ENCODE assay signal across 9 mouse cellular contexts in the genomic region with DNA sequence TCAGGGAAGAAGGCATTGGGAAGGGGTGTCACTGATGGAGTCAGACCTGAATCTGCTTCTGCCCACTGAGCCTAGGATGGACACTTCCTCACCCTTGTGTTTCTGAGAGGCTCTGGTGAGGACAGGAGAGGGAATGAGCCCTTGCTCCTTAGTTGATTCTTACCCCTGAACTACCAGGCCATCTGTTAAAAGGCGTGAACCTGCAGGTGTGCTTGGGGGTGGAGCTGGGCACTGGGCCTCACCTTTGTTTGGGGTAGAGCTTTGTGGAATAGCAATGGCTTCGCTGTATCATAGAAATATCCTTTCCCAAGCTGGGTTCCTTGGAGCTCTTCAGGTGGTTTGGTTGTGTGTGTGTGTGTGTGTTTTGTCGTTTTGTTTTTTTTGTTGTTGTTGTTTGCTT. TPM values are rescaled to one million over a fixed set of nuclear protein-coding genes. Genes with fewer than 3 reads are reported as not detected.
DNase-seq lines count a peak whose midpoint lies in the region; ATAC-seq and TF ChIP-seq lines count a peak whose summit lies in the region.
"Had no signal": no experiment of that assay in that cellular context is flagged by ENCODE, and none has a peak within 500 bp of the region (broad histone marks: within the 10 kb centered on the region; RNA-seq: fewer than 3 reads in every experiment).

No protein-coding gene starts in this region.

- TF ChIP-seq POLR2A in lung, adult 2 months (IDR thresholded peaks at IDR 0.05; ENCODE audit: borderline replicate concordance, extremely low read depth, low read depth, low read length) = no peak

- WGBS in lung, embryonic 16.5 days = 64% methylated on average over 3 of the region's 3 CpGs
- 74% methylated on average over 3 of the region's 3 CpGs for WGBS in lung, adult 2 months
- 75% methylated on average over 3 of the region's 3 CpGs for WGBS in forebrain, embryonic 10.5 days
- 71% methylated on average over 3 of the region's 3 CpGs for WGBS in limb, embryonic 11.5 days
- WGBS in neural tube, embryonic 15.5 days = 81% methylated on average over 3 of the region's 3 CpGs

- no peaks in the 10 kb centered on the region for H3K9me3 ChIP-seq in lung, embryonic 16.5 days (ENCODE audit: control insufficient read depth, low read length)
- H3K9me3 ChIP-seq in forebrain, embryonic 10.5 days = no peaks in the 10 kb centered on the region
- no peaks in the 10 kb centered on the region for H3K9me3 ChIP-seq in limb, embryonic 11.5 days (ENCODE audit: control insufficient read depth, low read length)
- no peaks in the 10 kb centered on the region for H3K9me3 ChIP-seq in neural tube, embryonic 15.5 days (replicated peaks)

- DNase-seq in lung, adult 2 months = no peak
- no peak for DNase-seq in forebrain, embryonic 10.5 days (ENCODE audit: extremely low spot score, low spot score)
- DNase-seq in limb, embryonic 11.5 days (ENCODE audit: low spot score) = no peak
- no peak for DNase-seq in frontal cortex, postnatal 25 days (ENCODE audit: low spot score in 2 of 2)
- DNase-seq in cerebellum, adult 11 months = no peak
- DNase-seq in left cerebral cortex, adult 11 months (ENCODE audit: low spot score) = no peak
- DNase-seq: lung, postnatal 14 days had no signal

- peak overlapping the region; percentile 81 for H3K4me3 ChIP-seq in lung, embryonic 16.5 days (ENCODE audit: low read length)
- no peak overlapping the region for H3K4me3 ChIP-seq in lung, adult 2 months (replicated peaks; ENCODE audit: extremely low read depth, low read depth, low read length)
- peak overlapping the region; percentile 90 for H3K4me3 ChIP-seq in forebrain, embryonic 10.5 days
- H3K4me3 ChIP-seq in limb, embryonic 11.5 days (ENCODE audit: low read depth, low read length) = peak overlapping the region; percentile 52
- H3K4me3 ChIP-seq in neural tube, embryonic 15.5 days (replicated peaks) = peak overlapping the region; percentile 63; the same call in 1 of the 2 replicates

- H3K36me3 ChIP-seq in lung, embryonic 16.5 days (ENCODE audit: control insufficient read depth, insufficient read depth, low read length) = peaks cover 3% of the 10 kb centered on the region; the same call in 1 of the 2 replicates
- H3K36me3 ChIP-seq in forebrain, embryonic 10.5 days (replicated peaks) = peaks cover 26% of the 10 kb centered on the region
- no peaks in the 10 kb centered on the region; the same call in 1 of the 2 replicates for H3K36me3 ChIP-seq in limb, embryonic 11.5 days (ENCODE audit: control insufficient read depth, insufficient read depth, low read length)
- peaks cover 8% of the 10 kb centered on the region; the same call in 1 of the 2 replicates for H3K36me3 ChIP-seq in neural tube, embryonic 15.5 days

- no peak for ATAC-seq in lung, embryonic 16.5 days (ENCODE audit: low read depth)
- ATAC-seq in limb, embryonic 11.5 days (ENCODE audit: insufficient number of reproducible peaks, low FRiP score, low TSS enrichment, low read depth) = no peak
- no peak for ATAC-seq in neural tube, embryonic 15.5 days (ENCODE audit: low FRiP score)

- peak overlapping the region; percentile 83 for H3K9ac ChIP-seq in lung, embryonic 16.5 days (ENCODE audit: low read length)
- H3K9ac ChIP-seq in limb, embryonic 11.5 days (ENCODE audit: low read length) = no peak overlapping the region
- H3K9ac ChIP-seq in neural tube, embryonic 15.5 days (replicated peaks) = peak overlapping the region; percentile 56; the same call in 1 of the 2 replicates

- H3K27me3 ChIP-seq in lung, embryonic 16.5 days (ENCODE audit: control insufficient read depth, insufficient read depth, low read depth, low read length) = no peaks in the 10 kb centered on the region
- no peaks in the 10 kb centered on the region for H3K27me3 ChIP-seq in forebrain, embryonic 10.5 days (ENCODE audit: poor library complexity, severe bottlenecking)
- H3K27me3 ChIP-seq in limb, embryonic 11.5 days (ENCODE audit: control insufficient read depth, insufficient read depth, low read length) = no peaks in the 10 kb centered on the region
- no peaks in the 10 kb centered on the region for H3K27me3 ChIP-seq in neural tube, embryonic 15.5 days (replicated peaks)

- TF ChIP-seq CTCF in lung, adult 2 months (IDR thresholded peaks at IDR 0.05; ENCODE audit: insufficient read depth, low read length) = no peak

- peak overlapping the region; percentile 93 for H3K4me2 ChIP-seq in lung, embryonic 16.5 days (ENCODE audit: low read depth, low read length)
- H3K4me2 ChIP-seq in limb, embryonic 11.5 days (ENCODE audit: low read depth, severe bottlenecking) = peak overlapping the region; percentile 68; the same call in 1 of the 2 replicates
- H3K4me2 ChIP-seq in neural tube, embryonic 15.5 days = peak overlapping the region; percentile 93

- H3K27ac ChIP-seq in lung, embryonic 16.5 days (ENCODE audit: low read length) = no peak overlapping the region
- peak overlapping the region; percentile 85; the same call in 1 of the 2 replicates for H3K27ac ChIP-seq in forebrain, embryonic 10.5 days
- no peak overlapping the region for H3K27ac ChIP-seq in limb, embryonic 11.5 days (replicated peaks; ENCODE audit: low read depth, low read length)
- H3K27ac ChIP-seq in neural tube, embryonic 15.5 days (replicated peaks) = no peak overlapping the region

- peaks cover 12% of the 10 kb centered on the region for H3K4me1 ChIP-seq in lung, embryonic 16.5 days (replicated peaks; ENCODE audit: control insufficient read depth, insufficient read depth, low read length)
- H3K4me1 ChIP-seq in lung, adult 2 months (ENCODE audit: control insufficient read depth, insufficient read depth, low read length) = peaks cover 6% of the 10 kb centered on the region
- peaks cover 21% of the 10 kb centered on the region for H3K4me1 ChIP-seq in forebrain, embryonic 10.5 days
- no peaks in the 10 kb centered on the region for H3K4me1 ChIP-seq in limb, embryonic 11.5 days (ENCODE audit: control insufficient read depth, insufficient read depth, low read length)
- H3K4me1 ChIP-seq in neural tube, embryonic 15.5 days = peaks cover 15% of the 10 kb centered on the region

RNA-seq across cellular contexts. Expression of a gene that starts 1.2 kb away (rescaled TPM):
- 32.3 and 32.4 TPM in 2 replicates for polyA plus RNA-seq in lung, embryonic 16.5 days (2015; fragmentation: Nextera tagmentation; extraction: Ambion mirVana)
- 5.7 and 7.9 TPM in 2 replicates for polyA plus RNA-seq in lung, adult 2 months (2012; rRNA removed)
- polyA plus RNA-seq in forebrain, embryonic 10.5 days (2016; fragmentation: Nextera tagmentation; extraction: Ambion mirVana) = 42.7 and 46.4 TPM in 2 replicates
- 34.1 and 40.1 TPM in 2 replicates for polyA plus RNA-seq in limb, embryonic 11.5 days (2014; fragmentation: Nextera tagmentation; extraction: Ambion mirVana)
- 7.0 and 13.3 TPM in 2 replicates for polyA plus RNA-seq in neural tube, embryonic 15.5 days (2015; fragmentation: Nextera tagmentation; extraction: Ambion mirVana)

RNA-seq across cellular contexts. Expression of a gene that starts 33.6 kb away (rescaled TPM):
- polyA plus RNA-seq in lung, embryonic 16.5 days (2015; fragmentation: Nextera tagmentation; extraction: Ambion mirVana) = 139 and 145 TPM in 2 replicates
- 443 and 458 TPM in 2 replicates for polyA plus RNA-seq in lung, adult 2 months (2012; rRNA removed)
- polyA plus RNA-seq in forebrain, embryonic 10.5 days (2016; fragmentation: Nextera tagmentation; extraction: Ambion mirVana) = 74.2 and 75.2 TPM in 2 replicates
- polyA plus RNA-seq in limb, embryonic 11.5 days (2014; fragmentation: Nextera tagmentation; extraction: Ambion mirVana) = 79.6 and 84.7 TPM in 2 replicates
- 105 and 107 TPM in 2 replicates for polyA plus RNA-seq in neural tube, embryonic 15.5 days (2015; fragmentation: Nextera tagmentation; extraction: Ambion mirVana)

RNA-seq across cellular contexts. Expression of a gene that starts 59.6 kb away (rescaled TPM):
- 0.11 TPM in 1 of 2 replicates, not detected in the other for polyA plus RNA-seq in lung, embryonic 16.5 days (2015; fragmentation: Nextera tagmentation; extraction: Ambion mirVana)
- polyA plus RNA-seq in lung, adult 2 months (2012; rRNA removed) = 6.0 and 6.4 TPM in 2 replicates
- 0.04 TPM in 1 of 2 replicates, not detected in the other for polyA plus RNA-seq in forebrain, embryonic 10.5 days (2016; fragmentation: Nextera tagmentation; extraction: Ambion mirVana)
- polyA plus RNA-seq in limb, embryonic 11.5 days (2014; fragmentation: Nextera tagmentation; extraction: Ambion mirVana) = not detected in 2 replicates
- 0.05 TPM in 1 of 2 replicates, not detected in the other for polyA plus RNA-seq in neural tube, embryonic 15.5 days (2015; fragmentation: Nextera tagmentation; extraction: Ambion mirVana)
